Mouse (Mus musculus): ENCODE measurements at regions not wholly inside any gene's neighbourhood (a gene's known extent, or its start where the extent isn't known, plus 50 kb on each side); places are given as distances from the start of the nearest gene placed in this dataset.

- H3K4me1 ChIP-seq (ENCODE audit: control insufficient read depth, insufficient read depth, low read length): no peaks in the 10 kb centered on the region
- no peaks in the 10 kb centered on the region for H3K36me3 ChIP-seq (ENCODE audit: control insufficient read depth, insufficient read depth, low read length)
- H3K4me2 ChIP-seq (ENCODE audit: low read depth, low read length): no peak overlapping the region
- H3K27me3 ChIP-seq (replicated peaks; ENCODE audit: control insufficient read depth, insufficient read depth, low read length): no peaks in the 10 kb centered on the region
- H3K27ac ChIP-seq (replicated peaks; ENCODE audit: low read depth, low read length): no peak overlapping the region
- 77% methylated on average over 4 of the region's 4 CpGs for WGBS
- no peaks in the 10 kb centered on the region for H3K9me3 ChIP-seq (ENCODE audit: control insufficient read depth, low read length)
- ATAC-seq (ENCODE audit: low read depth) (0 out of 2 replicates have a peak, but pooled peaks have one; percentile 30), DNase-seq (ENCODE audit: low spot score) (no peak)
- H3K9ac ChIP-seq (ENCODE audit: low read depth, low read length): no peak overlapping the region
- H3K4me3 ChIP-seq (ENCODE audit: low read depth, low read length): no peak overlapping the region
Measured at GRCm38 (mm10) chr4:55603821-55604435, 71.7 kb upstream of the Klf4 start.

GRCm38 (mm10) chr4:55595203-55595602 lies 62.9 kb upstream of the Klf4 start:
- Histone ChIP-seq H3K4me2 (ENCODE audit: low read depth, low read length) (no peak overlapping the region), H3K9ac (ENCODE audit: low read depth, low read length) (no peak overlapping the region), H3K27me3 (replicated peaks; ENCODE audit: control insufficient read depth, insufficient read depth, low read length) (no peaks in the 10 kb centered on the region), H3K9me3 (ENCODE audit: control insufficient read depth, low read length) (no peaks in the 10 kb centered on the region), H3K4me3 (ENCODE audit: low read depth, low read length) (no peak overlapping the region), H3K36me3 (ENCODE audit: control insufficient read depth, insufficient read depth, low read length) (no peaks in the 10 kb centered on the region), H3K4me1 (ENCODE audit: control insufficient read depth, insufficient read depth, low read length) (no peaks in the 10 kb centered on the region), H3K27ac (replicated peaks; ENCODE audit: low read depth, low read length) (no peak overlapping the region)
- no peak for ATAC-seq (ENCODE audit: low read depth)
- DNase-seq (ENCODE audit: low spot score): no peak
- 86% methylated on average over 7 of the region's 7 CpGs for WGBS

- H3K27me3 ChIP-seq (replicated peaks; ENCODE audit: control insufficient read depth, insufficient read depth, low read length): no peaks in the 10 kb centered on the region
- 77% methylated on average over 6 of the region's 6 CpGs for WGBS
- no peaks in the 10 kb centered on the region for H3K36me3 ChIP-seq (ENCODE audit: control insufficient read depth, insufficient read depth, low read length)
- no peak overlapping the region for H3K27ac ChIP-seq (replicated peaks; ENCODE audit: low read depth, low read length)
- H3K4me2 ChIP-seq (ENCODE audit: low read depth, low read length): no peak overlapping the region
- ATAC-seq (ENCODE audit: low read depth) (no peak), DNase-seq (ENCODE audit: low spot score) (no peak)
- no peaks in the 10 kb centered on the region for H3K9me3 ChIP-seq (ENCODE audit: control insufficient read depth, low read length)
- no peak overlapping the region for H3K4me3 ChIP-seq (ENCODE audit: low read depth, low read length)
- H3K9ac ChIP-seq (ENCODE audit: low read depth, low read length): no peak overlapping the region
- H3K4me1 ChIP-seq (ENCODE audit: control insufficient read depth, insufficient read depth, low read length): no peaks in the 10 kb centered on the region
Measured at GRCm38 (mm10) chr4:55594699-55595098, 62.4 kb upstream of the Klf4 start.

DNA sequence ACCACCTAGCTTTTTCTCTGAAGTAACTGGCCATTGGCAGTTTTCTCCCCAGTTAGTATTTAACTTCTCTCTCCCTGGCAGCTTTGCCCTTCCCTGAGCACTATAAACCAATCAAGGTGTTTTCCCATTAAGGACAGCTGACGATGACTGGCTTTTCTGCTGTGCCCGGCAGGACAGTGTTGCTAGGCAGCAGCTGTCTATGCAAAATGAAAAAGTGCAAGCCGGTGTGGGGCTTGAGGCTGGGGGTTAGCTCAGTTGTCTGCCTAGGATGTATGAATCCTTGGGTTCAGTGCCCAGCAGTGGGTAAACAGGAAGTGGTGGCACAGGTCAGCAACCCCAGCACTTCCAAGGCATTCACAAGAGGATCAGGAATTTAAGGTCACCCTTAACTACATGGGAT lies 60.9 kb upstream of the Klf4 start:
- Histone ChIP-seq H3K4me1 (ENCODE audit: control insufficient read depth, insufficient read depth, low read length) (no peaks in the 10 kb centered on the region), H3K4me2 (ENCODE audit: low read depth, low read length) (no peak overlapping the region), H3K4me3 (ENCODE audit: low read depth, low read length) (no peak overlapping the region), H3K36me3 (ENCODE audit: control insufficient read depth, insufficient read depth, low read length) (no peaks in the 10 kb centered on the region), H3K27me3 (replicated peaks; ENCODE audit: control insufficient read depth, insufficient read depth, low read length) (no peaks in the 10 kb centered on the region), H3K27ac (replicated peaks; ENCODE audit: low read depth, low read length) (no peak overlapping the region), H3K9me3 (ENCODE audit: control insufficient read depth, low read length) (no peaks in the 10 kb centered on the region), H3K9ac (ENCODE audit: low read depth, low read length) (no peak overlapping the region)
- ATAC-seq (ENCODE audit: low read depth) (no peak), DNase-seq (ENCODE audit: low spot score) (no peak)
- 37% methylated on average over 3 of the region's 3 CpGs for WGBS

DNA sequence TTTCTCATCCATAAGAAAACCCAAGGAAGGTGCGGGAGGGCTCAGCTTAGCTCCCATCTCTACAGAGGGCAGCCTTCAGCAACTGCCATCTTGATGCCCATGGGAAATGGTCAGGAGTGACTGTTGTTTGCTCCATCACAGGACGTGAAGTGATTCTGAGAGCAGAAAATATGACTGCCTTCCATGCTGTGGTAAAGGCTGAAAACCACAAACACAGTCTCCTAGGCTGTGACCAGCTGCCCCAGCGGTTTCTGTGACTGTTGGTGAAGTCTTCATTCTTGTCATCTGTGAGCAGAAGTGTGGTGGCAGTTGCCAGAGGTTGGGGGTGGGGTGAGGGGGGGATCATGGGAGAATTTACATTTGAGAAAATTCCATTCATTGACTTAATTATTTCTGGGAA lies 53.9 kb upstream of the Klf4 start:
- H3K4me1 ChIP-seq (ENCODE audit: control insufficient read depth, insufficient read depth, low read length): no peaks in the 10 kb centered on the region
- H3K27ac ChIP-seq (replicated peaks; ENCODE audit: low read depth, low read length): no peak overlapping the region
- peak; percentile 21 for DNase-seq (ENCODE audit: low spot score)
- no peaks in the 10 kb centered on the region for H3K9me3 ChIP-seq (ENCODE audit: control insufficient read depth, low read length)
- H3K4me3 ChIP-seq (ENCODE audit: low read depth, low read length): no peak overlapping the region
- H3K9ac ChIP-seq (ENCODE audit: low read depth, low read length): no peak overlapping the region
- 76% methylated on average over 3 of the region's 3 CpGs for WGBS
- H3K36me3 ChIP-seq (ENCODE audit: control insufficient read depth, insufficient read depth, low read length): no peaks in the 10 kb centered on the region
- H3K27me3 ChIP-seq (replicated peaks; ENCODE audit: control insufficient read depth, insufficient read depth, low read length): no peaks in the 10 kb centered on the region
- ATAC-seq (ENCODE audit: low read depth): no peak
- no peak overlapping the region for H3K4me2 ChIP-seq (ENCODE audit: low read depth, low read length)

- ATAC-seq (ENCODE audit: low read depth) (no peak), DNase-seq (ENCODE audit: low spot score) (no peak)
- WGBS: 67% methylated on average over 8 of the region's 8 CpGs
- Histone ChIP-seq H3K4me1 (ENCODE audit: control insufficient read depth, insufficient read depth, low read length) (no peaks in the 10 kb centered on the region), H3K27me3 (replicated peaks; ENCODE audit: control insufficient read depth, insufficient read depth, low read length) (no peaks in the 10 kb centered on the region), H3K4me2 (ENCODE audit: low read depth, low read length) (no peak overlapping the region), H3K4me3 (ENCODE audit: low read depth, low read length) (no peak overlapping the region), H3K27ac (replicated peaks; ENCODE audit: low read depth, low read length) (no peak overlapping the region), H3K9ac (ENCODE audit: low read depth, low read length) (no peak overlapping the region), H3K9me3 (ENCODE audit: control insufficient read depth, low read length) (no peaks in the 10 kb centered on the region), H3K36me3 (ENCODE audit: control insufficient read depth, insufficient read depth, low read length) (no peaks in the 10 kb centered on the region)
Measured at GRCm38 (mm10) chr4:55583589-55583988, 51.3 kb upstream of the Klf4 start.
